Mouse (Mus musculus) T-helper 1 cell (primary cell): ENCODE data around the gene Tas2r129.
"Not testable (repeated sequence)": the region's sequence is repeated elsewhere in the genome, so short reads cannot be mapped to it uniquely, and the experiment has no call there.

Experiments
- in situ Hi-C: fragments of 300-600 bp; cut with MboI, MseI; formaldehyde crosslinking; loops from one replicate; pipeline ENCODE4 v1.15.1; 2025; ENCODE audit warnings: high pct_unique_total_duplicates

The Tas2r129 gene

DNA sequence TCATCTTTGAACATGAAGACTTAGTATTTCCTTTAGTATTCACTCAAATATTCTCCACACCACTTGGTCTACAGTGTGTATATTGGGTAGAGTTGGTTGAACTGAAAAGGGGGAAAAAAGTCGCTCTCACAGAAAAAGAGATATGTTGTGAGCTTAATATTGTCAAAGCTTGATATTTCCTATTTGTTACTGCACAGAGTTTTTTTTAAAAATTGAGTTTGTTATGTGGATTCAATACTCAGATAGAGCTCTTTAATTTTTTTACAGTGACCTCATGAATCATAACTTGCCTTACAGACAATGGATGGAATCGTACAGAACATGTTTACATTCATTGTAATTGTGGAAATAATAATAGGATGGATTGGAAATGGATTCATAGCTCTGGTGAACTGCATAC lies at the start of gene Tas2r129:
TSS of gene Tas2r129 (plus strand) at position 301 of the 400 bp plus-strand sequence.
- in situ Hi-C loops: no loop called here

DNA sequence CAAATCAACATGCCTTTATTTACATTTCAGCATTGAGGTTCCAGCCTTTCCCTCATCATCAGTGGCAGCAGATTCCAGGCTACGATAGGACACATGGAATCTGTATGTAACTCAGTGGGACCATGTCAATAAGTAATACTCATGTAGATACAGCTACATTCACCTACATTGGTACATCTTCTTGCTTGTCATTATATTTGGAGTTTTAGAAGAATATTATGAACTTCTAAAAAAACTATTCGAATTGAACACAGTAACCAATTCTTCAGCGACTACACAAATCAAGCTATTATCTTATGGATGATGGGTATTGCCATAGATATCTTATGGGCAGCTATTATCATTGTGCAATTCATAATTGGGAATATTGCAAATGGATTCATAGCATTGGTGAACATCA lies 41.6 kb upstream of the Tas2r129 start, which contains the start of gene Tas2r125:
TSS of gene Tas2r125 (plus strand) at position 301 of the 400 bp plus-strand sequence.
- in situ Hi-C loops: no loop called here

DNA sequence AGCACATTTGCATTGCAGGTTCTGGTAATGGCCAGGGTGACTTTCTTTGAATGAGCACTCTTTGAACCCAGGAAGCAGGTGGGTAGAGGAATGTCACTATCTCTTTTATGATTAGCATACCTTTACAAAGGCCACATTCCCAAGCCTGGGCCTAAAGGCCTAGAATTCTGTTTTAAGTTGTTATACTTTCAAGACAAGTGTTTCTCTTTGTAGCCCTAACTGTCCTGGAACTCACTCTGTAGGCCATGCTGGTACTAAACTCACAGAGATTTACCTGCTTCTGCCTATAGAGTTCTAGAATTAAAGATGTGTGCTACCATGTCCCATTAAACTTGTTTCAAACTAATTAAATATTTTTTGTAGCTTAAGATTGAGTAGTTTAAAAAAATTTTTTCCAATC lies 9.5 kb upstream of the Tas2r129 start:
- in situ Hi-C loops: not testable (repeated sequence)

DNA sequence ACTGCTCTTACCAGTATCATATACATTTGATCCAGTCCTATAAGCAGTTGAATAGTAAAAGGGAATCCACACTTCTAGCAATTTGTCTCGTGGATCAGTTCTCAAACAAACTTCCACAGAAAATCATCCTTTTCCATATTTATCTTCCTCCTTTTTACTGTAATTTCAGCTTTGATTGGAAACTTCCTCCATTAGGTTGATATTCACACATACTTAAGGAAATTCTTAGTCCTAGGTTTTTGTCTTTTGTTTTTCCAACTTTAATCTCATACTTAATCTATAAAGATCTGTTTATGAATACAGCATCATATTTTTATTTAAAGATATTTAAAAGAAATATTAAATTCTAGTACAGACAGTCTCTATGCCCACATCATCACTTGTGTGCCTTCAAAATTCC lies 6.9 kb downstream of the Tas2r129 start, which contains the start of gene Tas2r131:
TSS of gene Tas2r131 (minus strand) at position 101 of the 400 bp plus-strand sequence.
- in situ Hi-C loops: no loop called here

DNA sequence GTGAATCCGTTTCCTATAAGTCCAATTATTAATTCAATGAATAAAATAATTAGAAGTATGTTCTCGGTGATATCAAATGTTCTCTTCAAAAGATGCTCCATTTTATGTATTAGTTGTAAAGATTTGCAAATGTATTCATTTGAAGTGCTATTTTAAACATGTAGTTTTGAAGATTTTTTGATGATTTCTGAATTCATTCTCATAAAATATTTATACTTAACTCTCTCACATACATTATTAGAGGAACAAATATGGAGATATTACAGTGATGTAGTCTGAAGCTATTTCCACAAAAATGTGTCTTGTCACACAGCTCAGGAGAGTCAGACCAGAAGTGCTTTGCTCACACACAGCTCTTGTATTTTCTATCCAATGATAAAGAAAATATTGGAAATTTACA lies 30.0 kb downstream of the Tas2r129 start, which contains the start of gene Tas2r109:
TSS of gene Tas2r109 (minus strand) at position 101 of the 400 bp plus-strand sequence.
- in situ Hi-C loops: loop anchor here (5.0 kb wide), 1 partner anchor 149 kb away; no protein-coding TSS in a partner anchor
